Mouse (Mus musculus): ENCODE data around the gene Sin3a.

- TF ChIP-seq CTCF (IDR thresholded peaks at IDR 0.05; ENCODE audit: low read depth) (no peak), EP300 (IDR thresholded peaks at IDR 0.05; ENCODE audit: low read depth) (no peak)
These were observed 96.6 kb downstream of the Sin3a start for GRCm38 (mm10) chr9:57168411-57168810.

All from liver, embryonic 14.5 days (tissue).